Mouse (Mus musculus) neural tube, embryonic 14.5 days (tissue): ENCODE results near the gene Suv39h2. TPM values are rescaled to one million over a fixed set of nuclear protein-coding genes. Genes with fewer than 3 reads are reported as not detected.
A peak's percentile ranks its signal among the peaks of the same experiment; 100 is the strongest.

Experiments used
- ATAC-seq: fragments of 200-750 bp; cut with Nextera tagmentation; 2 replicates; pipeline ENCODE4 v1.8.0; 2017; ENCODE audit warnings: low read depth, mild to moderate bottlenecking, moderate TSS enrichment, moderate library complexity
- H3K27ac ChIP-seq: fragments of 300-500 bp; sonication (generic); 2 replicates; pipeline ENCODE4 v1.5.1; 2014; ENCODE audit warnings: low read depth, mild to moderate bottlenecking, control low read depth, low read length, moderate library complexity, mixed read lengths
- H3K27me3 ChIP-seq: fragments of 300-500 bp; sonication (generic); 2 replicates; pipeline ENCODE4 v1.6.1; 2014; ENCODE audit warnings: low read length; ENCODE audit not compliant: control insufficient read depth, insufficient read depth
- H3K36me3 ChIP-seq: fragments of 300-500 bp; sonication (generic); 2 replicates; pipeline ENCODE4 v1.6.1; 2014; ENCODE audit warnings: low read length, mixed read lengths; ENCODE audit not compliant: control insufficient read depth, insufficient read depth
- H3K4me1 ChIP-seq: fragments of 300-500 bp; sonication (generic); 2 replicates; pipeline ENCODE4 v1.6.1; 2014; ENCODE audit warnings: low read length; ENCODE audit not compliant: control insufficient read depth, insufficient read depth
- H3K4me2 ChIP-seq: fragments of 300-500 bp; sonication (generic); 2 replicates; pipeline ENCODE4 v1.6.1; 2014; ENCODE audit warnings: mild to moderate bottlenecking, low read depth, low read length, control low read depth
- H3K4me3 ChIP-seq: fragments of 300-500 bp; sonication (generic); 2 replicates; pipeline ENCODE4 v1.5.1; 2014; ENCODE audit warnings: low read depth, low read length, control low read depth, mixed read lengths
- H3K9ac ChIP-seq: fragments of 300-500 bp; sonication (generic); replicated peaks from 2 replicates; pipeline ENCODE4 v1.6.1; 2014; ENCODE audit warnings: low read depth, mild to moderate bottlenecking, control low read depth, low read length, mixed read lengths
- H3K9me3 ChIP-seq: fragments of 300-500 bp; sonication (generic); 2 replicates; pipeline ENCODE4 v1.6.1; 2016; ENCODE audit warnings: low read length; ENCODE audit not compliant: control insufficient read depth
- WGBS: fragments of 180-500 bp; shearing (Covaris S2); extraction: QIAGEN DNeasy Blood & Tissue Kit; methylation state at CpG from one replicate; pipeline ENCODE4 v1.1.7; 2014; 5-methylcytosine and 5-hydroxymethylcytosine counted together
- polyA plus RNA-seq: library from polyadenylated mRNA; unstranded; fragments of >200 nt; fragmentation: Nextera tagmentation; extraction: Ambion mirVana; gene quantifications from 2 replicates; pipeline ENCODE4 v1.2.1, GENCODE M21; 2014

The Suv39h2 gene
- 7.8 and 10.1 TPM in 2 replicates for polyA plus RNA-seq

- Histone ChIP-seq H3K4me1 (peaks cover 9% of the 10 kb centered on the region), H3K27ac (peak within 1 kb of the TSS; percentile 87), H3K27me3 (no peaks in the 10 kb centered on the region; the same call in 1 of the 2 replicates), H3K9ac (peak within 1 kb of the TSS; percentile 80), H3K36me3 (no peaks in the 10 kb centered on the region), H3K9me3 (no peaks in the 10 kb centered on the region), H3K4me2 (peak within 1 kb of the TSS; percentile 44), H3K4me3 (peak within 1 kb of the TSS; percentile 100)
- ATAC-seq, result peak; percentile 96
- under 1% methylated on average over 38 of the region's 42 CpGs for WGBS
These were observed at the start of gene Suv39h2 for GRCm38 (mm10) chr2:3474861-3475283. Gene Suv39h2, minus strand, starts transcription at chr2:3475031.

GRCm38 (mm10) chr2:3522558-3522957 lies 47.7 kb upstream of the Suv39h2 start:
- Histone ChIP-seq H3K27ac (no peak overlapping the region), H3K36me3 (no peaks in the 10 kb centered on the region), H3K9ac (no peak overlapping the region), H3K4me2 (no peak overlapping the region), H3K9me3 (no peaks in the 10 kb centered on the region), H3K4me3 (no peak overlapping the region), H3K27me3 (no peaks in the 10 kb centered on the region), H3K4me1 (no peaks in the 10 kb centered on the region)
- ATAC-seq, result no peak
- 81% methylated on average over 4 of the region's 4 CpGs for WGBS

GRCm38 (mm10) chr2:3512552-3513454 lies 38.0 kb upstream of the Suv39h2 start, which contains the start of the genes Gm45902, Hspa14 and Cdnf:
Gene Gm45902, minus strand, starts transcription at chr2:3512790.
Gene Hspa14, minus strand, starts transcription at chr2:3512814.
Gene Cdnf, plus strand, starts transcription at chr2:3513030.
- Histone ChIP-seq H3K27me3 (no peaks in the 10 kb centered on the region), H3K4me3 (peak within 1 kb of the TSS; percentile 77), H3K36me3 (peaks cover 16% of the 10 kb centered on the region; the same call in 1 of the 2 replicates), H3K27ac (peak within 1 kb of the TSS; percentile 83), H3K9ac (peak within 1 kb of the TSS; percentile 77), H3K4me2 (peak within 1 kb of the TSS; percentile 97), H3K9me3 (no peaks in the 10 kb centered on the region), H3K4me1 (peaks cover 10% of the 10 kb centered on the region)
- WGBS, result under 1% methylated on average over 60 of the region's 60 CpGs
- ATAC-seq, result peak; percentile 100

GRCm38 (mm10) chr2:3512076-3512475 lies 37.2 kb upstream of the Suv39h2 start:
- no peaks in the 10 kb centered on the region for H3K27me3 ChIP-seq
- peaks cover 18% of the 10 kb centered on the region; the same call in 1 of the 2 replicates for H3K36me3 ChIP-seq
- H3K9ac ChIP-seq, result peak overlapping the region; percentile 77
- H3K27ac ChIP-seq, result peak overlapping the region; percentile 83
- WGBS, result under 1% methylated on average over 15 of the region's 15 CpGs
- peaks cover 10% of the 10 kb centered on the region for H3K4me1 ChIP-seq
- peak overlapping the region; percentile 77 for H3K4me3 ChIP-seq
- ATAC-seq, result no peak
- no peaks in the 10 kb centered on the region for H3K9me3 ChIP-seq
- H3K4me2 ChIP-seq, result peak overlapping the region; percentile 97

GRCm38 (mm10) chr2:3500886-3501285 lies 26.1 kb upstream of the Suv39h2 start:
- ATAC-seq, result no peak
- H3K9me3 ChIP-seq, result no peaks in the 10 kb centered on the region
- 97% methylated on average over 5 of the region's 5 CpGs for WGBS
- no peak overlapping the region for H3K4me3 ChIP-seq
- H3K27me3 ChIP-seq, result no peaks in the 10 kb centered on the region
- no peak overlapping the region for H3K9ac ChIP-seq
- no peaks in the 10 kb centered on the region for H3K4me1 ChIP-seq
- H3K27ac ChIP-seq, result no peak overlapping the region
- H3K36me3 ChIP-seq, result peaks cover 50% of the 10 kb centered on the region
- no peak overlapping the region for H3K4me2 ChIP-seq

GRCm38 (mm10) chr2:3499543-3499942 lies 24.7 kb upstream of the Suv39h2 start:
- Histone ChIP-seq H3K27ac (no peak overlapping the region), H3K4me3 (no peak overlapping the region), H3K9ac (no peak overlapping the region), H3K27me3 (no peaks in the 10 kb centered on the region), H3K4me2 (no peak overlapping the region), H3K9me3 (no peaks in the 10 kb centered on the region), H3K4me1 (no peaks in the 10 kb centered on the region), H3K36me3 (peaks cover 49% of the 10 kb centered on the region)
- no peak for ATAC-seq
- WGBS, result 94% methylated on average over 6 of the region's 6 CpGs

- no peak overlapping the region for H3K4me2 ChIP-seq
- H3K4me3 ChIP-seq, result no peak overlapping the region
- peaks cover 64% of the 10 kb centered on the region for H3K36me3 ChIP-seq
- no peak for ATAC-seq
- WGBS, result 96% methylated on average over 3 of the region's 3 CpGs
- no peaks in the 10 kb centered on the region for H3K4me1 ChIP-seq
- no peaks in the 10 kb centered on the region for H3K9me3 ChIP-seq
- no peak overlapping the region for H3K27ac ChIP-seq
- H3K9ac ChIP-seq, result no peak overlapping the region
- no peaks in the 10 kb centered on the region for H3K27me3 ChIP-seq
These were observed 19.1 kb upstream of the Suv39h2 start for GRCm38 (mm10) chr2:3493833-3494409.

- no peak for ATAC-seq
- Histone ChIP-seq H3K4me1 (no peaks in the 10 kb centered on the region), H3K36me3 (peaks cover 39% of the 10 kb centered on the region), H3K9ac (no peak overlapping the region), H3K27me3 (no peaks in the 10 kb centered on the region), H3K4me3 (no peak overlapping the region), H3K27ac (no peak overlapping the region), H3K9me3 (no peaks in the 10 kb centered on the region), H3K4me2 (no peak overlapping the region)
- WGBS, result 86% methylated on average over 3 of the region's 3 CpGs
These were observed 15.0 kb upstream of the Suv39h2 start for GRCm38 (mm10) chr2:3489816-3490215.

- H3K9me3 ChIP-seq, result no peaks in the 10 kb centered on the region
- H3K4me1 ChIP-seq, result no peaks in the 10 kb centered on the region
- no peak for ATAC-seq
- H3K27me3 ChIP-seq, result no peaks in the 10 kb centered on the region
- WGBS, result 83% methylated on average over 3 of the region's 3 CpGs
- no peak overlapping the region for H3K9ac ChIP-seq
- H3K36me3 ChIP-seq, result no peaks in the 10 kb centered on the region
- H3K4me3 ChIP-seq, result no peak overlapping the region
- no peak overlapping the region for H3K27ac ChIP-seq
- no peak overlapping the region for H3K4me2 ChIP-seq
These were observed 5.4 kb upstream of the Suv39h2 start for GRCm38 (mm10) chr2:3480239-3480638.
